8 mouse cellular contexts compared by ENCODE assay signal in the genomic region with DNA sequence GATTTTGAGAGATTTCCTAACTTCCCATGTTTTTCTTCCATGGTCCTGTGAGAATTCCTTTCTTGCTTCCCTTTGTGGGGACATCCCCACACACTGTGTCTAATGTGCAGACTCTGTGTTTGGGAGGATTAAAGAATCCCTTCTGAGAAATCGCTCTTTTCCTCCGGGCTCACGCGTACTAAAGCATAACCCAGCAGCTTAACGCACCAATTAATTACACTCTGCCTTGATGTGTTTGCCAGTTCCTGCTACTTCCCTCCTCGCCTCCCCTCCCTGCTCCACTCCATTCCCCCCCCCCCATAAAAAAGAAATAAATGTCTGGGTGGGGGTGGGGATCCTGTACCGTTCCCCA. TPM values are rescaled to one million over a fixed set of nuclear protein-coding genes. Genes with fewer than 3 reads are reported as not detected.
A peak's percentile ranks its signal among the peaks of the same experiment; 100 is the strongest.
DNase-seq lines count a peak whose midpoint lies in the region; ATAC-seq lines count a peak whose summit lies in the region.
"Had no signal": no experiment of that assay in that cellular context is flagged by ENCODE, and none has a peak within 500 bp of the region (broad histone marks: within the 10 kb centered on the region; RNA-seq: fewer than 3 reads in every experiment).

No protein-coding gene starts in this region.

- H3K9ac ChIP-seq in liver, embryonic 12.5 days, result no peak overlapping the region
- peak overlapping the region; percentile 73 for H3K9ac ChIP-seq in forebrain, embryonic 13.5 days
- 0 out of 2 replicates have a peak overlapping the region, but pooled peaks have one; percentile 12 for H3K9ac ChIP-seq in limb, embryonic 11.5 days (ENCODE audit: low read length)
- H3K9ac ChIP-seq in stomach, embryonic 14.5 days (replicated peaks; ENCODE audit: low read depth, low read length), result 0 out of 2 replicates have a peak overlapping the region, but pooled peaks have one; percentile 38

- no peak for DNase-seq in liver
- DNase-seq in limb, embryonic 11.5 days (ENCODE audit: low spot score), result no peak
- no peak for DNase-seq in cerebellum, adult 11-12 months
- DNase-seq in adrenal gland, adult 2 months, result no peak

- H3K4me2 ChIP-seq in liver, embryonic 12.5 days, result 0 out of 2 replicates have a peak overlapping the region, but pooled peaks have one; percentile 11
- peak overlapping the region; percentile 97 for H3K4me2 ChIP-seq in forebrain, embryonic 13.5 days
- H3K4me2 ChIP-seq in limb, embryonic 11.5 days (ENCODE audit: low read depth, severe bottlenecking), result peak overlapping the region; percentile 77
- peak overlapping the region; percentile 78 for H3K4me2 ChIP-seq in stomach, embryonic 14.5 days (replicated peaks; ENCODE audit: low read depth, low read length)

- H3K4me1 ChIP-seq in liver, embryonic 12.5 days, result peaks cover 16% of the 10 kb centered on the region
- H3K4me1 ChIP-seq in forebrain, embryonic 13.5 days, result peaks cover 65% of the 10 kb centered on the region
- peaks cover 5% of the 10 kb centered on the region; the same call in 1 of the 2 replicates for H3K4me1 ChIP-seq in limb, embryonic 11.5 days (ENCODE audit: control insufficient read depth, insufficient read depth, low read length)
- peaks cover 22% of the 10 kb centered on the region for H3K4me1 ChIP-seq in stomach, embryonic 14.5 days (ENCODE audit: control insufficient read depth, insufficient read depth, low read length)

- peaks cover 3% of the 10 kb centered on the region; the same call in 1 of the 2 replicates for H3K9me3 ChIP-seq in liver, embryonic 12.5 days (replicated peaks)
- peaks cover 6% of the 10 kb centered on the region; the same call in 1 of the 2 replicates for H3K9me3 ChIP-seq in forebrain, embryonic 13.5 days (replicated peaks)
- H3K9me3 ChIP-seq in limb, embryonic 11.5 days (ENCODE audit: control insufficient read depth, low read length), result no peaks in the 10 kb centered on the region
- H3K9me3 ChIP-seq in stomach, embryonic 14.5 days (ENCODE audit: control insufficient read depth, low read depth, low read length), result peaks cover 3% of the 10 kb centered on the region; the same call in 1 of the 2 replicates

- no peak overlapping the region for H3K4me3 ChIP-seq in liver, embryonic 12.5 days
- peak overlapping the region; percentile 45 for H3K4me3 ChIP-seq in forebrain, embryonic 13.5 days
- peak overlapping the region; percentile 0; the same call in 1 of the 2 replicates for H3K4me3 ChIP-seq in limb, embryonic 11.5 days (ENCODE audit: low read depth, low read length)
- peak overlapping the region; percentile 34 for H3K4me3 ChIP-seq in stomach, embryonic 14.5 days (ENCODE audit: low read depth, low read length)

- H3K27ac ChIP-seq in liver, embryonic 12.5 days, result no peak overlapping the region
- no peak overlapping the region for H3K27ac ChIP-seq in forebrain, embryonic 13.5 days
- no peak overlapping the region for H3K27ac ChIP-seq in limb, embryonic 11.5 days (replicated peaks; ENCODE audit: low read depth, low read length)
- H3K27ac ChIP-seq in stomach, embryonic 14.5 days (ENCODE audit: low read length), result no peak overlapping the region

- H3K27me3 ChIP-seq in liver, embryonic 12.5 days (replicated peaks), result peaks cover 71% of the 10 kb centered on the region
- H3K27me3 ChIP-seq in forebrain, embryonic 13.5 days, result 0 out of 2 replicates have a peak, but pooled peaks cover 3% of the 10 kb centered on the region
- H3K27me3 ChIP-seq in limb, embryonic 11.5 days (ENCODE audit: control insufficient read depth, insufficient read depth, low read length), result peaks cover 12% of the 10 kb centered on the region; the same call in 1 of the 2 replicates
- no peaks in the 10 kb centered on the region for H3K27me3 ChIP-seq in stomach, embryonic 14.5 days (ENCODE audit: control insufficient read depth, insufficient read depth, low read length)

- ATAC-seq in liver, embryonic 12.5 days, result no peak
- ATAC-seq in forebrain, embryonic 13.5 days, result no peak
- no peak for ATAC-seq in limb, embryonic 11.5 days (ENCODE audit: insufficient number of reproducible peaks, low FRiP score, low TSS enrichment, low read depth)
- no peak for ATAC-seq in stomach, embryonic 14.5 days (ENCODE audit: insufficient number of reproducible peaks, insufficient read depth, low FRiP score, low read depth)

- no peaks in the 10 kb centered on the region for H3K36me3 ChIP-seq in liver, embryonic 12.5 days
- no peaks in the 10 kb centered on the region for H3K36me3 ChIP-seq in forebrain, embryonic 13.5 days (ENCODE audit: poor library complexity, severe bottlenecking)
- no peaks in the 10 kb centered on the region for H3K36me3 ChIP-seq in limb, embryonic 11.5 days (ENCODE audit: control insufficient read depth, insufficient read depth, low read length)
- H3K36me3 ChIP-seq in stomach, embryonic 14.5 days (ENCODE audit: control insufficient read depth, insufficient read depth, low read length), result no peaks in the 10 kb centered on the region

- WGBS in liver, embryonic 12.5 days (ENCODE audit: insufficient replicate concordance), result 20% methylated on average over 7 of the region's 7 CpGs
- WGBS in forebrain, embryonic 13.5 days, result 0% methylated on average over 7 of the region's 7 CpGs
- 9% methylated on average over 7 of the region's 7 CpGs for WGBS in limb, embryonic 11.5 days
- WGBS in stomach, embryonic 14.5 days, result 3% methylated on average over 7 of the region's 7 CpGs

RNA-seq across cellular contexts. Expression of a gene that starts 1.5 kb away (rescaled TPM):
- polyA plus RNA-seq in liver, embryonic 12.5 days (2016; fragmentation: Nextera tagmentation; extraction: Ambion mirVana), result 0.12 TPM in 1 of 2 replicates, not detected in the other
- polyA plus RNA-seq in forebrain, embryonic 13.5 days (2015; fragmentation: Nextera tagmentation; extraction: Ambion mirVana), result 3.5 and 4.3 TPM in 2 replicates
- polyA plus RNA-seq in limb, embryonic 11.5 days (2014; fragmentation: Nextera tagmentation; extraction: Ambion mirVana), result 1.0 and 1.1 TPM in 2 replicates
- polyA plus RNA-seq in stomach, embryonic 14.5 days (2014; fragmentation: Nextera tagmentation; extraction: Ambion mirVana), result 4.4 and 6.0 TPM in 2 replicates
- total RNA-seq in adrenal gland, adult 2 months (2021), result 1 to 10 TPM; 3.1 to 5.2 TPM
- 1.7 and 2.0 TPM in 2 replicates for polyA plus RNA-seq in adrenal gland, adult 2 months (2012; rRNA removed)
- total RNA-seq: granulocyte monocyte progenitor cell, adult 5-6 weeks had no signal

Comparison
In these comparisons a context has a peak if more than half of its experiments do, and no peak if none do; other contexts are left out.
1. H3K4me2 ChIP-seq: peak in every context shown above with its lines; median percentile 97 in forebrain, embryonic 13.5 days; 78 in stomach, embryonic 14.5 days; 77 in limb, embryonic 11.5 days; 11 in liver, embryonic 12.5 days.